Mouse (Mus musculus) testis, adult 10 weeks (tissue): ENCODE results near the gene Gm21586. TPM values are rescaled to one million over a fixed set of nuclear protein-coding genes. Genes with fewer than 3 reads are reported as not detected.

Experiments
- polyA plus RNA-seq: library from polyadenylated mRNA; stranded (reverse); fragments of 350-450 nt; fragmentation: Illumina TruSeq; extraction: RNeasy Lipid Tissue Mini Kit (QIAGEN cat#74804); gene quantifications from one replicate; pipeline ENCODE4 v1.2.3, GENCODE M21; 2014; ENCODE audit warnings: low read depth, low replicate concordance

Gm21586 gene
- polyA plus RNA-seq = not detected

DNA sequence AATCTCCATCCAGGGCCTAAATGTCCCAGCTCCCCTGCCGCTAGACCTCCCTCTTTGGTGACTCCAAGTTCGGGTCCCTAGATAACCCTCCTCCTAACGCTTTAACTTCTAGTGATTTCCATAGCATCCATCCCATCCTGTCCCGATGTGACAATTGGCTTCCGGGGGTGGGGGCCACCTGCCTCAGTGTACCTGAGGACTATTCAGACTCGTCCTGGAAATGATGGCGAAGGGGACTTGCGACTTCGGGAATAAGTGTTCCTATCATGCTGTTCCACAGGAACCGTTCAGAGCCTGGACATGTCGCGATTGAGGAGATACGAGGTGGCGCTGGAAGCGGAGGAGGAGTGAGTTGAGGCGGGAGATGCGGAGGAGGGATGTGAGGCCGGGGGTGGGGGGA is at the start of gene Gm21586:
Gene Gm21586, plus strand, starts transcription at position 301 of the 400 bp plus-strand sequence.

DNA sequence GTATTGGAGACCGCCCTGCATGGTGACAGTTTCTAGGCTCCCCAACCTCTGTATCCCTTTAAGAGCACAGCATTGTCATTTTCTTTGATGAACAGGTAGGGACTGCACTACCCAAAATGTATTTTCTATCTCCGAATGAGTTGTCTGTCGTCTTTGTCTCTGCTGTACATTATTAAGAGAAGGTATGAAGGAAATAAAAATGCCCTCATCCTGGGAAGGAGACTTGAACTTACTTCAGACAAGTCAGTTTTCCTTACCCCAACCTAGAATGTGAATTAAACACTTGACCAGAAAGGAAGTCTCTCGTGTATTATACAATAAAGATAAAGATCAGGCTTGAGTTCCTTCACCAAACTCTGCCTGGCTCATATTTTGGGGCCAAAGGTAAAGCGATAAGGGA is 27.3 kb downstream of the Gm21586 start, which contains the start of gene Gm2163:
Gene Gm2163, plus strand, starts transcription at position 301 of the 400 bp plus-strand sequence.

Other genes starting within 250 kb of the Gm21586 start
- gene Gm10600, start 198.7 kb upstream of the Gm21586 start, polyA plus RNA-seq = 0.48 TPM
- not detected for gene Ccl21b, start 183.6 kb upstream of the Gm21586 start, polyA plus RNA-seq
- not detected for gene Gm21953, start 145.1 kb upstream of the Gm21586 start, polyA plus RNA-seq
- not detected for gene Fam205a3, start 121.0 kb upstream of the Gm21586 start, polyA plus RNA-seq
- gene Gm2163, start 27.4 kb downstream of the Gm21586 start, polyA plus RNA-seq = 6.6 TPM
- gene Fam205a2, start 88.8 kb downstream of the Gm21586 start, polyA plus RNA-seq = not detected
- not detected for gene Gm10591, start 172.8 kb downstream of the Gm21586 start, polyA plus RNA-seq
- not detected for gene Gm2564, start 190.3 kb downstream of the Gm21586 start, polyA plus RNA-seq
- 12.2 TPM for gene Ccl27b, start 215.9 kb downstream of the Gm21586 start, polyA plus RNA-seq
- not detected for gene Il11ra2, start 222.5 kb downstream of the Gm21586 start, polyA plus RNA-seq